Mouse (Mus musculus): ENCODE data around the gene Ube2l6. TPM values are rescaled to one million over a fixed set of nuclear protein-coding genes. Genes with fewer than 3 reads are reported as not detected.
A peak's percentile ranks its signal among the peaks of the same experiment; 100 is the strongest.
"Not testable (repeated sequence)": the region's sequence is repeated elsewhere in the genome, so short reads cannot be mapped to it uniquely, and the experiment has no call there.

Gene Ube2l6
- polyA plus RNA-seq, 1 experiment from 2014 or later = 67.7 TPM

DNA sequence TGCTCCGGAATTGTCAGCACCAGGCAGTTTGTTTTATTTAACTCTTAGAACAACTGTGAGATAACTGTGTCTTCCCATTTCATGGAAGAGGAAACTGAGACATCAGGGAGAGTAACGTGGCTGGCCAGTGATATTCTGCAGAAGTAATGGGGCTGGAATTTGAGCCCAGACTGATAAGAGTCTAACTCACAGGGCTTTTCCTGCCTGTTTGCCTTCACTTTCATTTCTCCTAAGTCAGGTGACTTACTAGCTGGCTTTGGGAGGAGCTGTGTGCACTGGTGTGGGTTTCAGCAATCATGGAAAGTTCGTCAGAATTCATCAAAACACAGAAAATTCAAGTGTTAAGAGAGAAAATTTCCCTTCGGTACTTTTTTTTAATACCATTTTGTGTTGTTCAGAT is 1.7 kb downstream of the Ube2l6 start:
- H3K36me3 ChIP-seq (ENCODE audit: control insufficient read depth, insufficient read depth, low read length) = no peaks in the 10 kb centered on the region
- 75% methylated on average over 4 of the region's 4 CpGs for WGBS
- no peaks in the 10 kb centered on the region; the same call in 1 of the 2 replicates for H3K9me3 ChIP-seq (replicated peaks; ENCODE audit: control insufficient read depth, low read length)
- no peak overlapping the region for H3K27ac ChIP-seq (ENCODE audit: low read length)
- H3K4me2 ChIP-seq (ENCODE audit: low read depth, low read length) = no peak overlapping the region
- no peaks in the 10 kb centered on the region for H3K27me3 ChIP-seq (ENCODE audit: control insufficient read depth, insufficient read depth, low read length)
- H3K4me1 ChIP-seq (ENCODE audit: control insufficient read depth, insufficient read depth, low read length) = peaks cover 4% of the 10 kb centered on the region; the same call in 1 of the 2 replicates
- no peak overlapping the region for H3K9ac ChIP-seq (ENCODE audit: low read length)
- no peak overlapping the region for H3K4me3 ChIP-seq (replicated peaks; ENCODE audit: low read length)
- no peak for ATAC-seq (ENCODE audit: insufficient read depth, low FRiP score)

DNA sequence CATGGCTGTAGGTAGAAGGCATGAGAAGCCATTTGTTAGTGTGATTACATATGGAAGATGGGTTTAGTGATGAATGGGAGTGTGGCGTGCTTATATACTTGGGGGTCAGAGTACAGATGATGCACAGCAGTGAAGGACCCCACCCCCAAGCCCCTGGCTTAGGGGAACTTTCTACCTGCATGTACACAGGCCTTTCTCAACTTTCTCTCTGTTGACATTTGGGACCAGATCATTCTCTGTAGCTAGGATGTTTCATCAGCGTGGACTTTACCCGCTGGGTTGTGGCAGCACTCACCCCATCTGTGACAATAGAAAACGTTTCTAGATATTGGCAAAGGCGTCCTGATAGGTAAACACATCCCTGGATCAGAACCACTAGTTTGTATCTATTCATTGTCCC is 2.6 kb downstream of the Ube2l6 start:
- ATAC-seq (ENCODE audit: insufficient read depth, low FRiP score) = not testable (repeated sequence)
- 70% methylated on average over 5 of the region's 5 CpGs for WGBS

DNA sequence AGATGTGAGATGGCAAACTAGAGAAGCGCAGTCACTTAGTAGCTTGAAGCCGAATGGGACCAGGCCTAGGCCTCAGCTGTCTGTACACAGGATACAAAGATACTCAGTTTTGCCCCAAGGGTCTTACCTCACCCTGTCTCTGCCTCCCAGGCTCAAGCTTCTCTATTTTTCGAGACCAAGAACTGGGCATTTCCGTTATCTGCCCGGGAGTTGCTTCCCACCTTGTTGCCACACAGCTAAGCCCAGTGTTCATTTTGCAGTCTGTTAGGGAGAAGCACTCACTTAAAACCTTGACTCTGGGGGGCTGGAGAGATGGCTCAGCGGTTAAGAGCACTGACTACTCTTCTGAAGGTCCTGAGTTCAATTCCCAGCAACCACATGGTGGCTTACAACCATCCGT is 5.3 kb downstream of the Ube2l6 start:
- H3K27ac ChIP-seq (ENCODE audit: low read length) = no peak overlapping the region
- H3K9ac ChIP-seq (ENCODE audit: low read length) = no peak overlapping the region
- no peaks in the 10 kb centered on the region for H3K36me3 ChIP-seq (ENCODE audit: control insufficient read depth, insufficient read depth, low read length)
- ATAC-seq (ENCODE audit: insufficient read depth, low FRiP score) = no peak
- no peaks in the 10 kb centered on the region for H3K27me3 ChIP-seq (ENCODE audit: control insufficient read depth, insufficient read depth, low read length)
- WGBS = 87% methylated on average over 7 of the region's 7 CpGs
- H3K9me3 ChIP-seq (replicated peaks; ENCODE audit: control insufficient read depth, low read length) = no peaks in the 10 kb centered on the region
- H3K4me3 ChIP-seq (replicated peaks; ENCODE audit: low read length) = no peak overlapping the region
- peaks cover 4% of the 10 kb centered on the region; the same call in 1 of the 2 replicates for H3K4me1 ChIP-seq (ENCODE audit: control insufficient read depth, insufficient read depth, low read length)
- no peak overlapping the region for H3K4me2 ChIP-seq (ENCODE audit: low read depth, low read length)

More for the DNA sequence above, 2.6 kb downstream of the Ube2l6 start:
- not testable (repeated sequence) for H3K27ac ChIP-seq (ENCODE audit: low read length); H3K9ac ChIP-seq (ENCODE audit: low read length); H3K9me3 ChIP-seq (replicated peaks; ENCODE audit: control insufficient read depth, low read length); H3K4me2 ChIP-seq (ENCODE audit: low read depth, low read length); H3K4me1 ChIP-seq (ENCODE audit: control insufficient read depth, insufficient read depth, low read length); H3K36me3 ChIP-seq (ENCODE audit: control insufficient read depth, insufficient read depth, low read length); H3K4me3 ChIP-seq (replicated peaks; ENCODE audit: low read length); H3K27me3 ChIP-seq (ENCODE audit: control insufficient read depth, insufficient read depth, low read length)

DNA sequence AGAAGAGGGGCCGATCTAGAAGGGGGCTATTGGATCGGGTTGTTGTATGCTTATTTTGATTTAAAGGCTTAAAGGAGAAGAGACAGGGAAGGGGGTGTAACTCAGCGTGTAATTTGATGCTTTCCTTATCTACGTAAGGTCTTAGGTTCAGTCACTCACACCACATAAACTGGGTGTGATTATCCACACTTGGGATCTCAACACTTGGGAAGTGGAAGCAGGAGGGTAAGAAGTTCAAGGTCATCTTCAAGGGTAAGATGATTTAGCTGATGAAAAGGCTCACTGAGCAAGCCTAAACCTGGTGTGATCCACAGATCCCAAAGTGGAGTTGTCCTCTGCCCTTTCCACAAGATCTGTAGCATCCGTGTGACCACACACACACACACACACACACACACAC is 7.9 kb downstream of the Ube2l6 start:
- Histone ChIP-seq H3K4me3 (replicated peaks; ENCODE audit: low read length) (no peak overlapping the region), H3K4me1 (ENCODE audit: control insufficient read depth, insufficient read depth, low read length) (peaks cover 3% of the 10 kb centered on the region; the same call in 1 of the 2 replicates), H3K9me3 (replicated peaks; ENCODE audit: control insufficient read depth, low read length) (no peaks in the 10 kb centered on the region), H3K9ac (ENCODE audit: low read length) (no peak overlapping the region), H3K4me2 (ENCODE audit: low read depth, low read length) (no peak overlapping the region), H3K27me3 (ENCODE audit: control insufficient read depth, insufficient read depth, low read length) (no peaks in the 10 kb centered on the region), H3K27ac (ENCODE audit: low read length) (no peak overlapping the region), H3K36me3 (ENCODE audit: control insufficient read depth, insufficient read depth, low read length) (no peaks in the 10 kb centered on the region)
- 50% methylated on average over 5 of the region's 5 CpGs for WGBS
- no peak for ATAC-seq (ENCODE audit: insufficient read depth, low FRiP score)

DNA sequence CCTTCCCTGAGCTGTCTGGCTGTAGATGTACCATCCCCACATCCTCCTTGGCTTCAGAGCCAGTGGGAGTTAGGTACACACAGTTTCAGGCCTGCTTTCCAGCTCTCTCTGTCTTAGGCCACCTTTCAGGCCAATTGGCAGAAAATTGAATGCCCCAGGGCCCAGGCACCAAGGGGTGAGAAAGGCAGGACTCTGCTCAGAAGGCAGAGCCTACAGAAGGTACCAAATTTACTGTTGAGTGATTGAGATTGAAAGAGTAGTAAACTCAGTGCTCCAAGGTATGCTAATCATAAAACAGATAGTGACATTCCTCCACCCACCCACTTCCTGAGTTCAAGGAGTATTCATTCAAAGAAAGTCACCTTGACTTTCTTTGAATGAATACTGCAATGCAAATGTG is 10.7 kb downstream of the Ube2l6 start:
- Histone ChIP-seq H3K4me3 (replicated peaks; ENCODE audit: low read length) (no peak overlapping the region), H3K9me3 (replicated peaks; ENCODE audit: control insufficient read depth, low read length) (no peaks in the 10 kb centered on the region), H3K9ac (ENCODE audit: low read length) (no peak overlapping the region), H3K27me3 (ENCODE audit: control insufficient read depth, insufficient read depth, low read length) (no peaks in the 10 kb centered on the region), H3K4me1 (ENCODE audit: control insufficient read depth, insufficient read depth, low read length) (peaks cover 3% of the 10 kb centered on the region; the same call in 1 of the 2 replicates), H3K27ac (ENCODE audit: low read length) (no peak overlapping the region), H3K36me3 (ENCODE audit: control insufficient read depth, insufficient read depth, low read length) (no peaks in the 10 kb centered on the region), H3K4me2 (ENCODE audit: low read depth, low read length) (no peak overlapping the region)
- ATAC-seq (ENCODE audit: insufficient read depth, low FRiP score) = no peak

DNA sequence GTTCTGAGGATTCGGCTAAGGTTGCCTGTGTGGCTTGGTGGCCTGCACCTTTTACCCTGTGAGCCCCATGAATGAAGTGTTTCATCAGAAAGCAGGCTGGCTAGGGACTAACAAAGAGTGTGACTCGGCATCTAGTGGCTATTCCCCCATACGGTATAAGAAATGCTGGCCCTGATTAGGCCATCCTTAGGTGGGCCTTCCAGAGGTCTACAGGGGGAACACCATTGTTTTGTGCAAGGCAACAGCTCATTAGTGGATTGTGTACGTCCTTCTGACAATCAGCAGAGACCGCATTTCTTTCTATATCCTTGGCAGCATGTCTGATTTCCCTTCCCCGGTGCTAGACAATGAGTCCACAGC is 11.9 kb downstream of the Ube2l6 start:
- no peaks in the 10 kb centered on the region for H3K27me3 ChIP-seq (ENCODE audit: control insufficient read depth, insufficient read depth, low read length)
- H3K9me3 ChIP-seq (replicated peaks; ENCODE audit: control insufficient read depth, low read length) = no peaks in the 10 kb centered on the region
- H3K4me2 ChIP-seq (ENCODE audit: low read depth, low read length) = peak overlapping the region; percentile 64
- H3K4me1 ChIP-seq (ENCODE audit: control insufficient read depth, insufficient read depth, low read length) = peaks cover 3% of the 10 kb centered on the region; the same call in 1 of the 2 replicates
- 74% methylated on average over 6 of the region's 6 CpGs for WGBS
- peak overlapping the region; percentile 34; the same call in 1 of the 2 replicates for H3K4me3 ChIP-seq (replicated peaks; ENCODE audit: low read length)
- H3K27ac ChIP-seq (ENCODE audit: low read length) = no peak overlapping the region
- no peaks in the 10 kb centered on the region for H3K36me3 ChIP-seq (ENCODE audit: control insufficient read depth, insufficient read depth, low read length)
- H3K9ac ChIP-seq (ENCODE audit: low read length) = no peak overlapping the region
- ATAC-seq (ENCODE audit: insufficient read depth, low FRiP score) = 0 out of 2 replicates have a peak, but pooled peaks have one; percentile 2

DNA sequence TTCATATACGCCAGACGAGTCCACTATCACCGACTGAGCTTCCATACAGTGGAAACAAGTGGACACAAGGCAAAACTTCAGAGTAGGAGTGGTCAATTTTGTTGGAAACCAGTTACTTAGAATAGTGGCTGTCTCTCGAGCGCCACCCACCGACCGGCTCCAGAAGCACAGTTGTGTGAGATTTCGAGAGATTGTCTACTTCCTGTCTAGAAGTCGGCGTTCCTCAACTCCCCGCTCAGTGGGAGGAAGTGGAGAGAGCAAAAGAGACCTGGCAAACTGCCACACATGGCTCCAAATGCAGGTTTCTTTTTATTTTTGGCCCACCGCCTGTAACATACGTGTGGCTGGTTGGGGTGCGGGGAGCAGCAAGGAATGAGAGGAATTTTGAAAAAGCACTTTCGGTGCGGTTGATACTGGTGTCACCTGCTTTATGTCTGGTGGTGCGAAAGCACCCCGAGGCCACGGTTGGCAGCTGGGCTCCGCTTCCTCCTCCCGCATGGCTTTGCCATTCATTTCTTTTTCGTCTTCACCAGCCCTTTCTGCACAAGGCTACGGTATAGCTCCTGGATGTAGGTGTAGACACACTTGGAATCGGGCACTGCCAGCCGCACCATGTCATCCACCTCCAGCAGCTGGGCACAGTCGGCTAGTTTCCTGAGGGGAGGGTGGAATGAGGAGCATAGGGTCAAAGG is 12.4 kb downstream of the Ube2l6 start:
- H3K27ac ChIP-seq (ENCODE audit: low read length) = peak overlapping the region; percentile 25; the same call in 1 of the 2 replicates

DNA sequence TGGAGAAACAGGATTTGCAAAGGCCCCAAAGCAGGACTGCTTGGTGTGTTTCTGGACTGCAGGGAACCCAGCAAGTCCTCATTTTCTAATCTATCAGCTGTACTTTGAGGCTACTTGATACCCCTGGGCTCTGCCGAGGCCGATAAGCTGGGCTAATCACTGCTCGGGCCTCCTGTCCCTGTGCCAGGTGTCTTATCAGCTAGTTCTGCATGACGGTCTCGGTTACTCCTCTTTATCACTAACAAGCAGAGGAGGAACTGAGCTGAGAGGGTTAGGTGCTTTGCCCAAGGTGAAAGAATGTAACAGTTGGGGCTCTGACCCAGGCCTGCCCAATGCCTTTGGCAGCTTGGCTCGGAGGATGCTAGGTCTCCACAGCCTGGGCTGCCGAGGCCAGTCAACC is 13.3 kb downstream of the Ube2l6 start:
- Histone ChIP-seq H3K9ac (ENCODE audit: low read length) (no peak overlapping the region), H3K27ac (ENCODE audit: low read length) (no peak overlapping the region), H3K4me3 (replicated peaks; ENCODE audit: low read length) (no peak overlapping the region), H3K27me3 (ENCODE audit: control insufficient read depth, insufficient read depth, low read length) (no peaks in the 10 kb centered on the region), H3K9me3 (replicated peaks; ENCODE audit: control insufficient read depth, low read length) (no peaks in the 10 kb centered on the region), H3K4me1 (ENCODE audit: control insufficient read depth, insufficient read depth, low read length) (peaks cover 3% of the 10 kb centered on the region; the same call in 1 of the 2 replicates), H3K36me3 (ENCODE audit: control insufficient read depth, insufficient read depth, low read length) (no peaks in the 10 kb centered on the region), H3K4me2 (ENCODE audit: low read depth, low read length) (no peak overlapping the region)
- 56% methylated on average over 7 of the region's 7 CpGs for WGBS
- peak; percentile 75 for ATAC-seq (ENCODE audit: insufficient read depth, low FRiP score)

More for the DNA sequence above, 12.4 kb downstream of the Ube2l6 start:
- 24% methylated on average over 26 of the region's 26 CpGs for WGBS
- H3K36me3 ChIP-seq (ENCODE audit: control insufficient read depth, insufficient read depth, low read length) = no peaks in the 10 kb centered on the region
- peak; percentile 54; the same call in 1 of the 2 replicates for ATAC-seq (ENCODE audit: insufficient read depth, low FRiP score)
- H3K4me3 ChIP-seq (replicated peaks; ENCODE audit: low read length) = peak overlapping the region; percentile 34
- H3K9ac ChIP-seq (ENCODE audit: low read length) = peak overlapping the region; percentile 49; the same call in 1 of the 2 replicates
- no peaks in the 10 kb centered on the region for H3K27me3 ChIP-seq (ENCODE audit: control insufficient read depth, insufficient read depth, low read length)
- H3K4me1 ChIP-seq (ENCODE audit: control insufficient read depth, insufficient read depth, low read length) = peaks cover 3% of the 10 kb centered on the region; the same call in 1 of the 2 replicates
- no peaks in the 10 kb centered on the region for H3K9me3 ChIP-seq (replicated peaks; ENCODE audit: control insufficient read depth, low read length)
- peak overlapping the region; percentile 64 for H3K4me2 ChIP-seq (ENCODE audit: low read depth, low read length)

DNA sequence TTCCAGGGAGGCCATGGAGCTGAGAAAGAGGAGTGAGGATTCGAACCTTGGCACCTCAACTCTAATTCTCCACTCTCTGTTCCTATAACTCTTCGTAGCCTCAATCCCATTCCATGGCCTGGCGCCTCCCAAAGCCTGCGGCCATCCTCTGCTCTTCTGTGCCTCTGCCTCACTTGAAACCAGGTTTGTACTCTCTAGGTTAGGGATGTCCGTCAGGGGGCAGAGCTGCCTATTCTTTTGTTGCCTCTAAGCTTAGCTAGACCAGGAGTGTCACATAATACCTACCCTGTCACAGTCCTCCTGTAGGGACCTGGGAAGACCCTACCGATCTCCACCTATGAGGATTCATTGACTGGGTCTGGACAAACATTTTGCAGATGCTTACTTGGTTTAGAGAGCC is 14.0 kb downstream of the Ube2l6 start:
- Histone ChIP-seq H3K9me3 (replicated peaks; ENCODE audit: control insufficient read depth, low read length) (no peaks in the 10 kb centered on the region), H3K27me3 (ENCODE audit: control insufficient read depth, insufficient read depth, low read length) (no peaks in the 10 kb centered on the region), H3K27ac (ENCODE audit: low read length) (no peak overlapping the region), H3K4me1 (ENCODE audit: control insufficient read depth, insufficient read depth, low read length) (peaks cover 3% of the 10 kb centered on the region; the same call in 1 of the 2 replicates), H3K9ac (ENCODE audit: low read length) (no peak overlapping the region), H3K4me2 (ENCODE audit: low read depth, low read length) (no peak overlapping the region), H3K36me3 (ENCODE audit: control insufficient read depth, insufficient read depth, low read length) (no peaks in the 10 kb centered on the region), H3K4me3 (replicated peaks; ENCODE audit: low read length) (no peak overlapping the region)
- no peak for ATAC-seq (ENCODE audit: insufficient read depth, low FRiP score)
- 78% methylated on average over 6 of the region's 6 CpGs for WGBS
